Mouse (Mus musculus): ENCODE measurements around the gene Glis1.
A peak's percentile ranks its signal among the peaks of the same experiment; 100 is the strongest.

The Glis1 gene

DNA sequence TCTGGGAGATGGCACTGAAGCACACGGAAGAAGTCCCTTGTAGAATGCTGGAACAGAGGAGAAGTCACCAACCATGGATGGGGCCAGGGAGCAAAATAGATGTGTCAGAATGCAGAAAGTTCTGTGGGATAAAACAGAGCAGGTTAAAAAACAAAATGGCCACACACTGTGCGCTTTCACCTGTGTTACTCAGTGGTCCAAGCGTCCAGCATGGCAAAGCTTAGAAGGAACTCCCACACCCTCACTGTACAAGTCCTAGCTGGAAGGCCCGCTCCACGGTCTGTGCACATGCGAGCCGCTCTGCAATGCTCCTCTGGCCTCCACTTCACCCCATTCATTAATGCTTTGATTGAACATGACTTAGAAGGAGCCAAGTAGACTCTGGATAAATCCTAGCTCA, 81.2 kb downstream of the Glis1 start:
- DNase-seq (ENCODE audit: low spot score) = no peak

DNA sequence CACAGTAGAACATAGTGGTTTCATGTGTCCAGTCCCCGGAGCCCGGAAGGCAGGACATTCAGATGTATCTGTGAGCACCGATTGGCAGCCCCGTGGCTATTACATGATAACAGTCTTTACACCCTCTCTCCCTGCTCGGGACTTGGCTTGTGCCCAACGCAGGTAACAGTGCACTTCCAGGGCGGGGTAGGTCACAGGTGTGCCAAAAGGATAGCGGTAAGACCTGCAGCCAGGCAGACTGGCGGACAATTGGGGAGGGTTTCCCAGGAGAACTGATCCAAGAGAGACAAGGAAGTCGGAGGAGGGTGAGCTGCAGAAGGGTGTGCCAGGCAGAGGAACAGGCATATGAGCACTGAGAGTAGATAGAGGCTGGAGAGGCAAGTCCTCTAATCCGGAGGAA, 84.4 kb downstream of the Glis1 start:
- no peak for DNase-seq (ENCODE audit: low spot score)

DNA sequence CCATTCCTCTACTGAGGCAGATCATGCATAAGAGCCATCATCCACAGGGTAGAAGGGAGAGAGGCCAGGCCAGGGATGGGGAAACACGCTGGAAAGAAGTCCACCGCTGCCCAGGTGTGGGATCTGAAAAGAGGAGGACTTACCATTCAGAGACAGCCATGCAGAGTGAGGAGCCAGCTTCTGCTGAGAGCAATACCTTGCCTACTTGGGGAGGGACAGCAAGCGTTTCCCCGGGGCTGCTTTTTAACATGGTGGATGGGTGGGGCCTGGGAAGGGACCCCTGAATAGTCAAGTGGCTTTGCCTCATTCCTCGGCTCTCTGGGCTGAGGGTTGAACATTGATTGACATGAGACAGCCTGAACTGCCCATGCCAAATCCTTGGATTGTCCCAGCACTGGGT, 85.7 kb downstream of the Glis1 start:
- no peak for DNase-seq (ENCODE audit: low spot score)

DNA sequence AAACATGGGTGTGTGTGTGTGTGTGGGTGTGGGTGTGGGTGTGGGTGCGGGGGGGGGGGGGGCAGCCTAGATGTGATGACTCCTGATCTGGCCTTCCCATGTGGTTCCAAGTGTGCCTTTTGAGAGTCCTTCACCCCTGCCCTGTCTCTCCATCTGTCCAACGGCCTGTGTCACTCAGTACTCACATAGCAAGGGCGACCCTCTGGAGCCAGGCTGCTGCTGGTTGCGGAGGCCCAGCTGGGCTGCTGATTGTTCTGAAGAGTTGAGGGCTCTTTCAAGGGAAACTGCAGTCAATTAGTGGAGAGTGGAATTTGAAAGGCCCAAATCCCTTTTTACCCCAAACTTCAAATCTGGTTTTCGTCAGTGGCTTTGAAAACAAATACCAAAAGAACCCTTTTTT, 86.4 kb downstream of the Glis1 start:
- DNase-seq (ENCODE audit: low spot score) = no peak

DNA sequence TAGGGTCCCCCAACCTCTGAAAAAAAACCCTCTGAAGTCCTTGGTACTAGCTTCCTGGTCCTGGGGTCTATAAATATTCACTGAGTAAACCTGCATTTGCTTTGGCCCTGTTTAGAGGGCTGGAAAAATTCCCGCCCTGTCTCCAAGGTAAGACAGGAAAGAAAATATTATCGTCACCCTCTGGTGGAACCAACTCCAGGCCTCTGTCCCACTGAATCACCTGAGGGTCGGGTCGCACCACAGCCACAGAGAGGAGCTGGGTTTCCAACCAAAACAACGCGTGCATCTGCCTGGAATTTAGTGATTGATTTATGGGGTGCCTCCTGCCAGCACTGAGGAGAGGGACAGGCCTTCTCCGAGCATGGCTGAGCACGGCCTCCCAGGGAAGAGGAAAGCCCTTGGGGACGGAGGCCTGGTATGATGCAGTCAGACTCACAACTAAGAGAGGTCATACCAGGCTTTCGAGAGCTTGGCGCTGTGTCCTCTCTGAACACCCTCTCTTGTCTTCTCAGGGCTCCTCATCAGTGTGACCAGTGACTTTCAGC, 89.3 kb downstream of the Glis1 start:
- no peak for DNase-seq (ENCODE audit: low spot score)

DNA sequence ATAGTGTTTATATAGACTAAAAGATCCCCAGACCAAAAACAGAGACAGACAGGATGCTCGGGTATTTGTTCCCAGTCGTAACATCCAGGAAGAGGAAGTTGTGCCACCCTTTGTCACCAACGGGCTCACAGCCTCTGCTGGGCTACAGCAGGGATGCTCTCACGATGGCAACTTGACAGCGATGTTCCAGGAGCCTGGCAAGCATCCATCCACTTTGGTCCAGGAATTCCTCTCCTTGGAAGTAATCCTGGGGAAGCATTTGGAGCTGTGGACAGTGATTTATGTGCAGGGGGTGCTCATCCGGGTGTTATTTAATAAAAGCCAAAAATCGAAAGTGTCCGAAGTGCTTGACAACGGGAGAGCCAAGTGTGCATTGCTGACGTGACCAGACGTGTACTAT, 100.7 kb downstream of the Glis1 start:
- no peak for DNase-seq (ENCODE audit: low spot score)

DNA sequence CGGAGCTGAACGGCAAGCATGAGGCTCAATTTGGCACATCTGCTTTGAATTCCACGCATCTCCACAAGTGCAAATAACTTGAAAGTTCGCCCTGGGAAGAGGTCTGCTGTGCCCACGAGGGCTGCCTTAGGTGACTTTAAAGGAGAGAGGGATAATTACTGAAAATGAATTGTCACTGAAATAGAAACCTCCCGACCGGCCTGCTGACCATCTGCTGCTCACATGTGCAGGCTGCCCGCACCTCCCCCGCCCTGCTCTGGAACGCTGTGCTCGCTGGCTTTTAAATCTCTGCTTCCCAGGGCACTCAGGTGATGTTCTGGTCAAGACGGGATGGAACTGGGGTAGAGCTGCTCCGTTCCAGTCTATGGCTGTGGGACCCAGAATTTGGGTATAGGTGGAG, 103.7 kb downstream of the Glis1 start:
- no peak for DNase-seq (ENCODE audit: low spot score)

DNA sequence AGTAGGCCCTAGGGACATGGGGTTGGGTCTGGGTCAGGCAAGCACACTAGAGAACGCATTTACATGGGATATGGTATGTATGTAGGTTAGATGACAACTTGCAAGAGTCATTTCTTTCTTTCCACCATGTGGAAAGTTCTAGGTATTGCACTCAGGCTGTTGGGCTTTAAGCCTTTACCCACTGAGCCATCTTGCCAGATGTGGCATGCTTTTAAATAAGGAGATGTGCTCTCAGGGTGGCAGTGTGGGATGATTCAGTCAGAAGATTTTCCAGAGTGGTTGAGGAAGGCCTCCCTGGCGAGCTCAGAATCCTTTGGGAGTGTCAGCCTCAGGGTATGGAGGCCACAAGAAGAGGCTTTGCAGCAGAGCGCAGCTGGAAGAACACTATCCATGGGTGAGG, 104.2 kb downstream of the Glis1 start:
- no peak for DNase-seq (ENCODE audit: low spot score)

DNA sequence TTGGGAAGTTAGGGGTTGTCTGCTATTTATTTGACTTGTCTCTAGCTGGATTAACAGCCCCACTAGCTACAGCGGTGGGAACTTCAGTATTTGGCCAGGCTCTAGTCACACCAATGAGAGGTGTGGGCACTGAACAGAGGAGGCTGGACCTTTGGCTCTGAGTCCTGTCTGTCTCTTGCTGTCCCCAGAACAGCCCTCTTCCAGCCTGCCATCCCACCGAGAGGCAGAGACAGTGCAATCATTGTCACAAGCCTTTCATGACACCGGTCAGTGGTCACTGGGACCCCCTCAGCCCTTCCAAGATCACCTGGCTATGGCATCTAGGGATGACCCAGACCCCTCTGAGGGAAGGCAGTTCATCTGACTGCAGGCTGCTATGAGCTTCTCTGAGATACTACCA, 104.6 kb downstream of the Glis1 start:
- no peak for DNase-seq (ENCODE audit: low spot score)

DNA sequence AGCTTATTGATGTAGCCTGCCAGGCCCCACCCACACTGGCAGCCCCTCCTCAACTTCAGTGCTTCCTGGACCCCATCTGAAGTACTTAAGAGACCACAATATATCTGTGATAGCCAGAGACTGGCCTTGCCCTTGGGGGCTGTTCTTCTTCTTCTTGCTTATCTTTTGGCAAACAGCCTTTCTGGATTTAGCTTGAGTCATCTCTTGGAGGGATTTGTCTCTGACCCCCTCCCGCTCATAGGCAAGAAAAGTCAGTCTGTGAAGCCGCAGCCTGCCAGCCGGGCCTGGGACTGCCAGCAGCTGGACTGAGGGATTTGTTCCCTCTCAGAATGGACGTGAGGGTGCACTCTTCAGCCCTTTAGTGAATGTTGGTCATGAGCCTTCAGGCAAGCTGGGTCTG, 107.4 kb downstream of the Glis1 start:
- DNase-seq (ENCODE audit: low spot score) = no peak

DNA sequence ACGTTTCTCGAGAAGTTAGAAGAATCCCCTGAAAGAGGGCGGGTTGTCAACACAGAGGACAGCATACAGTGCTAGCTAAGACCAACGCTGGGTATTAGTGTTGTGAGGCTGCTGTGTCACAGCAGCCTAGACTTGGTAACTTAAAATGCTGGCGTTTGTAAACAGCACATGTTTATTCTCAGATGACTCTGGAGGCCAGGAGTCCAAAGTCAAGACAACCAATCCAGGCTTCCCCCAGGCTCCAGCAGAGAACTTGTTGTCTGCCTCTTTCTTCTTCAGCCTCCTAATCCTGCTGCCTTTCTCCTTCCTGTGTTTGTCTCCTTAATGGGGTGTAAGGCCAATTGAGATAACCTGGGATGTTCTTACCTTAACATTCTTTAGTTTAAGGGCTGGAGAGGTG, 110.5 kb downstream of the Glis1 start:
- DNase-seq (ENCODE audit: low spot score) = no peak

DNA sequence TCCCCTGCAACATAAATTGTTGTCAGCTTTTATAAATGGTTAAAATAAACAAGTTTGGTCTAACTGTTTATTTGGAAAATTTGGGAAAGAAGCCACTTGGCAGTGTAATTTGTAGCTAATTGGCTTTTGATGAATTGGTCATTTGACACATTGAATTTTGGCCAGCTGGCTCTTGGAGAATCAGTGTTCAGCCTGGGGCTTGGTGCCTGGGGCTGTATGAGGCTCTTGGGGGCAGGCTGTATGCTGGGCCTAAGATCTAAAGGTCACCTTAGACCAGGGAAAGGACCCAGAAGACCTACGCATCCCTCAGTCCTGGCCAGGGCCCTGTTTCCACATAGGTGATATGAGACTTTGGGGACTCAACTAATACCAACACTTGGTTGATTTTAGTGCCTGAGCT, 111.3 kb downstream of the Glis1 start:
- DNase-seq (ENCODE audit: low spot score) = peak; percentile 8

DNA sequence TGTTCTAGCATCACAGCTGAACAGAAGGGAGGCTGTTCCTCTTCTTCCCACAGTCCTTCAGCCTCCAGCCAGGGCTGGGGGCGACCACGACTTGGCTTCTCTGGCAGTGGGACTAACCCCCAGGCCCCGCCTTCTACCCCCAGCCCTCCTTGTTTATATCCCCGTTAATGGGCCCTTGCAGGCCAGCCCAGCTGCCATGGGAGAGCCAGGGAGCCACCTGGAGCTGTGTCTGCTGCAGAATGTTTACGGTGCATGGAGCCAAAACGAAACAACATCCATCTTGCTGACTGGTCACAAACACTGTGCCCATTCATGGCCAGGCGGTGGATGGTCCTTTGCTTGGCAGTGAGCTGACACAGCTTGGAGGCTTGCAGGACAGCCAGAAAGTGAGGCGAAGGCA, 112.1 kb downstream of the Glis1 start:
- DNase-seq (ENCODE audit: low spot score) = no peak

DNA sequence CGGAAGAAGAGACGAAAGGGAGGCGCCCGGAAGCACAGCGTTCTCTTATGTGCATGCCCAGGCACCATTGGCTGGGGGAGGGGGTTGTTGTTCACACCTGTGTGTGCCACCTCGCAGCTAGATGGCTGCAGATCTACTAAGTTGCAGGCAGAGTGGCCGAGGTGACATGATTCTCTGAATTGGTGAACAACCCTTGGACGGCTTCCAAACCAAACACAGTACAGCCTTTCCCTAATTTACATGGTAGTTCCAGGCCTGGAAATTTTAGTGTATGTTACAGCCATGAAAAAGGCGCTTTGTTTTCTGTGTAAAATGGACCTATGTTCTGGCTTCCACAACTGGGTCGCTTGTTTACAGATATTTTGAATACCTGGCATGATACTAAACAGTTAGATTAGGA, 115.7 kb downstream of the Glis1 start:
- no peak for DNase-seq (ENCODE audit: low spot score)

DNA sequence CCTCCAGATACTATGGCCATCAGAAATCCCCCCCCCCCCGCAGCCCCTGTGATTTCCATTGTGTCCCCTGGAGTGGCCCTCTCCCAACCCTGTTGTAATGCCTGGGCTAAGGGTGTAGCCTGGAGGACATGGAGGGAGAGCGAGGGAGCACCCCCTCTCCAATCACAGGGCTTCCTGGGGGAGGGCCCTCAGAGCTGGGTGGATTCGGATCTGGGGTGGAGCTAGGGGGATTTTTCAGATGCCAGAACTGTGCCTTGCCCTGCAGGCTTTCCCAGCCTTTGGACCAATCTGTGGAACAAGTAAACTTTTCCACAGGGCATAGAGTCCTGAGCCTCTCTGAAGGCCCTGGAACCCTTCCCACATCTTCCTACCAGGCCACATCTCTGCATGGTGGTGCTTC, 116.2 kb downstream of the Glis1 start:
- no peak for DNase-seq (ENCODE audit: low spot score)

DNA sequence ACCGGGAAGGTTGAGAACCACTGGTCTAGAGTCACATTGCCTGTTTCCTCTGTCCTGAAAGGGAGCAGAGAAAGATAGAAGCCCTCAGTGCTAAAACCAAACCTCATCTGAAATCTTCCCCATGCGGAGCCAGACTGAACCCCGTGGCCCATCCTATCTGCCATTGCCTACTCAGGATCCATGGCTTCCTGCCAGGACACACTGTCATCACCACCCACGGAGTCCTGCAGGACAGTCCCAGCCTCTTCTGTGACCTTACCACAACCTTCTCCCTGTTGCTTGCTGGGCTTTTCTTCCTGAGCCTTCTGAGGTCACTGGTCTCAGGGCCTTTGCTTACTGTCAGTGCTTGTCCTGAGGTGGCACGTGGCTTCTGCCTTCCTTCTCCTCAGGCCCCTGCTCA, 118.3 kb downstream of the Glis1 start:
- DNase-seq (ENCODE audit: low spot score) = no peak

DNA sequence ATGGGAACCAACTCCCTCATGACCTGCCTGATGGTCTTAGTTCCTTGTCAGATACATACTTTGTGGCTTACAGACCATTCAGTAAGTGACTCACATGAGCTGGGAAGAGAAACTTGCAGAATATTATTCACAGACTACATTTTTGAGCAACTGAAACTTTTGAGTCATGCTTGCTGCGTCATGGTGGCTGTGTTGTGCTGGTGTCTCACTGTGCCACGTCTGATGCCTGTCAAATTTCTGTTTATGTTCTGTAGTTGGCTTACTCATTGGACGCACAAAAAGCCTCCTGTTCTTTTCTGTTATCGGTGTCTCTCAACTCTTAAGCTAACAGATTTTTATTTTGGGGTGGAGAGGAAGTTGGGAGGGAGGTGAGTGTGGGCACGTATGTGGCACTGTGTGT, 119.4 kb downstream of the Glis1 start:
- DNase-seq (ENCODE audit: low spot score) = no peak

DNA sequence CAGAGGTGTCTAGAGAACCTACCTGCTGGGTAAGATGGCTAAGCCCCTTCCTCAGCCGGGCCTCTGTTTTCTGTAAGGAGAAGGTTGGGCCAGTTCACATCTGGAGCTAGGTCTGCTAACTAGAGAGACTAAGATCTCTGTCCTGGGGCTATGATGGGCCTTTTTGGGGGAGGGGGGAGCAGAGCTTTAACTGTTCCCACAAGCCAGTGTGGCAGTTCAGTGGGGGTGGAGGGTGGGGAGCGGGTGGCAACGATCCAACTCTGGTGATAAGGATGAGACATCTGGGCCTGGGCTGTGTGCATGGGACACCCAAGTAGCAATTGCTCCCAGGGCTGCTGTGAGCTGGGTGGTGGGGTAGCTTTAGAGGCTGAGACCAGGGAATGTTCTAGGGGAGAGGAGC, 124.4 kb downstream of the Glis1 start:
- no peak for DNase-seq (ENCODE audit: low spot score)

DNA sequence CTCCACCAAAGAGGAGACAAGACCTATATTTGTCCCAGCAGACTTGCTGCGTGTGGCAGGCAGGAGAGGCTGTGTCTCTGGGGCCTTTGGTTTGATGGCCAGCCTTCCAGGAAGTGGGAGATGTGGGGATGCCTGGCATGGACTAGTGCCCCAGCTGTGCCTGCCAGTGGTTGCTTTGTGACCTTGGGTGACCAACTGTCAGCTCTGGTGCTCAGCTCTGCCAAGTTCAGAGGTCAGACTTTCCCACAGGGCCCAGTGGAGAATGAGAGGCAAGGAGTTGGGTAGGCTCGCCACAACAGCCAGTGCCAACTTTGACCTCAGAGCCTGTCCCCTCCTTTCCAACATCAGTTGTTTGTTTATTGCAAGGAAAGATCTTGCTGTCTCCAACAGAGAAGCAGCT, 126.7 kb downstream of the Glis1 start:
- no peak for DNase-seq (ENCODE audit: low spot score)

DNA sequence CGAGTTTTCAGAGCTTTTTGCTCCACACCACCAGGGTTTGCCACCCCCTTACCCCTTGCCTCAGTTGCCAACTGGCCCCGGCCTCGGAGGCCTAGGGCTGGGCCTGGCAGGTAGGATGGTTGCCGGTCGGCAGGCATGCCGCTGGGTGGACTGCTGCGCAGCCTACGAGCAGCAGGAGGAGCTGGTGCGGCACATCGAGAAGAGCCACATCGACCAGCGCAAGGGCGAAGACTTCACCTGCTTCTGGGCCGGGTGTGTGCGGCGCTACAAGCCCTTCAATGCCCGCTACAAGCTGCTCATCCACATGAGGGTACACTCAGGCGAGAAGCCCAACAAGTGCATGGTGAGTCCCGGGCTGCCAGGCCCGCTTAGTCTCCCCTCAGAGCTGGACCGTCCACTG, 133.8 kb downstream of the Glis1 start:
- no peak for DNase-seq (ENCODE audit: low spot score)

DNA sequence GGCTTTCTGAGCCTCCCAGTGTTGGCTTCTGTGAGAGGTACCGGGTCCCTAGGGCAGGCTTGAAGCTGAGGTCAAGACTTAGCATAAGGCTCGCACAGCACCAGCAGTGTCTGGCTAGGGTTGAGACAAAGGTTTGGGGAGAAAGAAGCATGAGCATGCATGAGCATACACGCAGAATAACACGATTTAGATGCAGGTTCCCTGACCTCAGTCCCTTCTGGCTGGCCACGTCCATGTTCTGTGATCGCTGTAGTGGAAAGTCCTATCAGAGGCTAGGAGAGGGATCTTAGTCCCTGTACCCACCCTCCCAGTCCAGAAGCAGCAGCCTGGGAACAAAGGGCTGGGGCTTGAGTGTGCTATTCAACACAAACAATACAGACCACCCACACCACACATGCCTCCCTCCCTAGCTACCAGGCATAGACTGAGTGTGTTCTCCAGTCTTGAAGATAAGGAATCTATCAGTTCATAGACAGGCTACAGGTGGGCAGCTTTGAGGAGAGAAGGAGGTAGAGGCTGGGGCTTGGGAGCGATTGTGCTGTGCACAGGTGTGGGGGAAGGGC, 134.6 kb downstream of the Glis1 start:
- DNase-seq (ENCODE audit: low spot score) = no peak

DNA sequence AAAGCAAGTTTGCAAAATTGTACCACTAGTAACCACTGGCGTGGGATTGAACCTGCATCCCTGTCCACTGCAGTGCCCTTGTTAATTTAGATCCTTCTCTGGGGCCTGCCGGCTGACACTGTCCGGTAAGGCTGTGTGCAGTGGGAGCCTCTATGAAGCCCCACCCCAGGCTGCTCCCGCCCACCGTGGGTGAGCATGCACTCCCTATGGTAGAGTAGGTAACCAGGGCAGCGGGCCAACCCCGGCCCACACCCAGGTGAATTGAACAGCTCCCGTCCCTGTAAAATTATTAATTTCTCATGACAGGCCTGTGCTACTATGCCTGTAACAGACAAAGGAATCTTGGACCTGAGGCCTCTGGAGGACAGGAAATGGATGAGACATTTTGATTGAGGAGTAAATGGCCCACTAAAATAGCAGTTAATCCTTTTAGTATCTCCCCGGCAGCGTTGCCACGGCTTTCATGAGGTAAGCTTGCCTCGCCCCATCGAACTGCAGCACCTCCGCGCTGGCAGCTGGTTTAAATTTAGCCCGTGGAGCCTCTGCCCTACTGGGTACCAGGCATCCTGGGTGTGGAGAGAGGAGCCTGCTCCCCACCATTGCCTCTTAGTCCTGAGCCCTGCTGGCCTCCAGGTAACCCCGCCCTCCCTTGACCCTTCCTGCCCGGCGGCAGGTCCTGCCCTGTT, 136.1 kb downstream of the Glis1 start:
- DNase-seq (ENCODE audit: low spot score) = no peak

DNA sequence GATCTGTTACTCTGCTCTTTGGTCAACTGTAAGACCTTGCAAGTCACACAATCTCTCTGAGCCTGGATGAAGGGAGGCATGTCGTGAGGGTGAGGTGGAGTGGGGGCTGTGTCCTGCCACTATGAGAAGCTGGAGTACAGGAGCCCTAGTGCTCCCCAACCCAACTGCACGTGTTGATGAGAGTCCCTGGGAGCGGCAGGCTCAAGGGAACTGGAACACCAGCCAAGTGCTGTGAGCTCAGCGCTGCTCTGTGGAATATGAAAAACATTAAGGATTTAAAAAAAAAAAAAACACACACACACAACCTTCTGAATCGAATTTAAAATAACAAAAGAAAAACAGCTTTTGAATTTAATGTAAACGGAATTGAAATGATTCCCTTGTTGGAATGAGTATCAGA, 141.4 kb downstream of the Glis1 start:
- no peak for DNase-seq (ENCODE audit: low spot score)

DNA sequence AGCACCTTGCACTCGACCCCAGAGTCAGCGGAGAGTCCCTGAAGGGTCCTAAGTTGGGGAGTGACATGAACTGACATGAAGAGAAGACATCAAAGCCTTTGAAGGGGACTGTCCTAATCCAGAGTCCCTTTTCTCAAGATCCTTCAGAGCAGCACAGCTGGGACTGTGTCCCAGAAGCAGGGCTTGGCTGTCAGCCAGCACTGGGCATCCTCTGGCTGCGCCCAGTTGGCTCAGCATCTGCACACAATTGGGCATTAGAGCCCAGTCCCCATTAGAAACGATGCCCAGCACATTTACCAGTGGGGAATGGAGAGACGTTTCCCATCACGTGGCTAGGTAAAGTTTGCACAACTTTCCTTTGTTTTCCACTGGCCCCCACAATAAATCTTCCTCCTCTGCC, 142.4 kb downstream of the Glis1 start:
- no peak for DNase-seq (ENCODE audit: low spot score)
